Mouse (Mus musculus) MEL (cell line): ENCODE data around the gene Osbpl11.

Experiments used
- CHD2 ChIP-seq: IDR thresholded peaks from 2 replicates; pipeline ENCODE4 v1.6.1; 2011; ENCODE audit warnings: low read length, improper control_type of control experiment
- CTCF ChIP-seq, 3 experiments: IDR thresholded peaks in 2 of 3; conservative IDR thresholded peaks in 1 of 3; 2 replicates each; pipeline ENCODE4 v1.5.1; 2011 to 2012; ENCODE audit warnings: low read length in 3 of 3, low read depth in 2 of 3, mild to moderate bottlenecking in 2 of 3, improper control_type of control experiment in 1 of 3, inconsistent platforms in 1 of 3, mixed read lengths in 1 of 3, moderate library complexity in 1 of 3; ENCODE audit not compliant: control insufficient read depth in 1 of 3, insufficient read depth in 1 of 3, poor library complexity in 1 of 3, severe bottlenecking in 1 of 3
- ELF1 ChIP-seq: IDR thresholded peaks from 2 replicates; pipeline ENCODE4 v1.6.1; 2014; ENCODE audit warnings: low read depth, mild to moderate bottlenecking, inconsistent platforms, low read length, improper control_type of control experiment, moderate library complexity
- EP300 ChIP-seq, 2 experiments: IDR thresholded peaks; 2 replicates each; pipeline ENCODE4 v1.6.1; 2011; ENCODE audit warnings: improper control_type of control experiment in 2 of 2, low read length in 2 of 2, low read depth in 1 of 2, mild to moderate bottlenecking in 1 of 2
- GATA1 ChIP-seq: IDR thresholded peaks from 2 replicates; pipeline ENCODE4 v1.6.1; 2011; ENCODE audit warnings: low read depth, low read length, improper control_type of control experiment
- MAX ChIP-seq: IDR thresholded peaks from 2 replicates; pipeline ENCODE4 v1.6.1; 2011; ENCODE audit warnings: low read length, improper control_type of control experiment
- MYC ChIP-seq: IDR thresholded peaks from 2 replicates; pipeline ENCODE4 v1.6.1; 2011; ENCODE audit warnings: low read depth, mild to moderate bottlenecking, low read length, improper control_type of control experiment, moderate library complexity
- NRF1 ChIP-seq: IDR thresholded peaks from 2 replicates; pipeline ENCODE4 v1.6.1; 2014; ENCODE audit warnings: low read depth, mild to moderate bottlenecking, inconsistent platforms, low read length, improper control_type of control experiment, moderate library complexity; ENCODE audit not compliant: poor library complexity, insufficient read depth, severe bottlenecking
- POLR2A ChIP-seq, 2 experiments: IDR thresholded peaks; 2 replicates each; pipeline ENCODE4 v1.6.1; 2011 to 2012; ENCODE audit warnings: low read length in 2 of 2, mild to moderate bottlenecking in 2 of 2, control low read depth in 1 of 2, improper control_type of control experiment in 1 of 2, low read depth in 1 of 2, moderate library complexity in 1 of 2; ENCODE audit not compliant: control insufficient read depth in 1 of 2, insufficient read depth in 1 of 2, poor library complexity in 1 of 2
- POLR2AphosphoS2 ChIP-seq: IDR thresholded peaks from 2 replicates; pipeline ENCODE4 v1.6.1; 2011; ENCODE audit warnings: low read length, improper control_type of control experiment
- SIN3A ChIP-seq: IDR thresholded peaks from 2 replicates; pipeline ENCODE4 v1.6.1; 2012; ENCODE audit warnings: low read length, improper control_type of control experiment, inconsistent platforms
- TAL1 ChIP-seq: IDR thresholded peaks from 2 replicates; pipeline ENCODE4 v1.6.1; 2012; ENCODE audit warnings: mild to moderate bottlenecking, inconsistent platforms, low read length, moderate library complexity, mixed read lengths
- TCF12 ChIP-seq: IDR thresholded peaks from 2 replicates; pipeline ENCODE4 v1.6.1; 2014; ENCODE audit warnings: low read depth, mild to moderate bottlenecking, inconsistent platforms, low read length, improper control_type of control experiment, moderate library complexity
- ZMIZ1 ChIP-seq: IDR thresholded peaks from 2 replicates; pipeline ENCODE4 v1.6.1; 2012; ENCODE audit warnings: low read depth, mild to moderate bottlenecking, inconsistent platforms, low read length, improper control_type of control experiment, moderate library complexity

GRCm38 (mm10) chr16:33188076-33188475, 3.2 kb downstream of the Osbpl11 start:
- TF ChIP-seq ZMIZ1: no peak
- TF ChIP-seq TCF12: no peak
- TF ChIP-seq MYC: no peak
- TF ChIP-seq POLR2A (IDR thresholded peaks at IDR 0.05; ENCODE audit: control insufficient read depth in 1 of 2, insufficient read depth in 1 of 2, low read depth in 1 of 2, low read length in 2 of 2, poor library complexity in 1 of 2): no peak
- no peak for TF ChIP-seq CTCF (IDR thresholded peaks at IDR 0.05 in 2 of 3, conservative IDR thresholded peaks at IDR 0.05 in 1 of 3; ENCODE audit: control insufficient read depth in 1 of 3, insufficient read depth in 1 of 3, low read depth in 2 of 3, low read length in 3 of 3, poor library complexity in 1 of 3, severe bottlenecking in 1 of 3)
- no peak for TF ChIP-seq EP300 (IDR thresholded peaks at IDR 0.05; ENCODE audit: low read depth in 1 of 2, low read length in 2 of 2)
- TF ChIP-seq CHD2: no peak
- no peak for TF ChIP-seq POLR2AphosphoS2
- no peak for TF ChIP-seq GATA1
- TF ChIP-seq TAL1: no peak
- TF ChIP-seq MAX: no peak
- TF ChIP-seq SIN3A: no peak
- TF ChIP-seq NRF1: no peak
- TF ChIP-seq ELF1: no peak
